Mouse (Mus musculus): ENCODE results near the gene Klk10. TPM values are rescaled to one million over a fixed set of nuclear protein-coding genes. Genes with fewer than 3 reads are reported as not detected.

Klk10 gene
- total RNA-seq (2023) = not detected

GRCm38 (mm10) chr7:43780746-43781145 lies at the start of gene Klk10:
Gene Klk10 (plus strand): TSS chr7:43781035.

GRCm38 (mm10) chr7:43768597-43768996 lies 12.2 kb upstream of the Klk10 start, which contains the start of gene Klk12:
Gene Klk12 (plus strand): TSS chr7:43768897.

DNA sequence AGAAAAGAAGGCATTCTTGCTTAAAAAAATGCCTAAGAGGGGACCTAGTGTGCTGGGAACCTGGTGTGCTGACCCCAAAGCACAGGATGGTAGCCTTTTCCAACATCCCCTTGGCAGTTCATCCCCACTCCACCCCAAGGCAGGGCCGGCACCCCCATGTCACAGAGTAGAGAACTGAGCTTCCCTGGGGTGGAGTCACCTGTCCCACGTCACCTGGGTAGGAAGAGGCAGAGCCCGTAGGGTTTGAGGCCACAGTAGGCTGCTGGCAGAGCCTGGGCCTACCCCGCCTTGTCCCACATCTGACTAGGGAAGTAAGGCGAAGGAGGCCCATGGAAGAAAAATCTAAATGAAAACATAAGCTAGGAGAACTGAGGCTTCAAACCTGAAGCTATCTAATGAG lies 6.5 kb upstream of the Klk10 start, which contains the start of gene Klk11:
Klk11 (plus strand) TSS at position 241 of the 400 bp plus-strand sequence.

DNA sequence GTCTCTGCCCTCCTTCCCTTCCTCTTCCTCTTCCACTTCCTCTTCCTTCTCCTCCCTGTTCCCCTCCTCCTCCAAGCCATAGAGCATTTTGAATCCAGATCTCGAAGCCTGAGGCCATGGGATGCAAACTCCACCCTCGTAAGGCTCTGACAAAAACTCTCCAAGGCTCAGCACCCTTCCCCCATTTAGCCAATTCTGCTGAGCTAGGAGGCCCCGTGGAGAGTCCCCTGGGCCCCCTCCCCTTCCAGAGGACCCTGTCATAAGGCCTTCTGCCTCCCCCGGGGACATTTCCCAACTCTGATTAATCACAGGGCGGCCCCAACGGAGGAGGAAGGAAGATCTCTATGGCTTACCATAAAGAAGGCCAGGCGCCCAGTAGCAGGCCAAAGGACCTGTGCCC lies 10.8 kb downstream of the Klk10 start, which contains the start of gene Klk9:
Klk9 (plus strand) TSS at position 301 of the 400 bp plus-strand sequence.

DNA sequence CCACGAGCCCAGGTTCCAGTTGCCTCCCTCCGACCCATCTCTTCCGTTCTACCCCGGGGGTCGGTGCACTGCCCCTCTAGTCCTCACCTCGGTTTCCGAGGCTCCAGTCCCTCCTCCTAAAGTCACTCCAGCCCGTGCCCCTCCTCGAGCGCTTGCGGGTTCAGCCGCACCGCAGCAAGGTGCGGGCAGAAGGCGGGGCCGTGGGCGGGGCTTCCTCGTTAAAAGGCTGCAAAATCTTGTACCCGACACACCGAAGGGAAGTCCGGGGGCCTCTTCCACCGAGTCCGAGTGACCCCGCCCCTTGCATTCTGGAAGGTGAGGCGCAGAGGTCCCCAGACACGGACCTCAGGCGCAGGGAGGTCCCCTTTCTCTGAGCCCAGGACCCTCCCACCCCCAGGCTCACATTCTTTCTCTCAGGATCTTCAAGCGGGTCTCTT lies 16.5 kb downstream of the Klk10 start, which contains the start of gene Klk8:
Klk8 (plus strand) TSS at position 245 of the 437 bp plus-strand sequence.

DNA sequence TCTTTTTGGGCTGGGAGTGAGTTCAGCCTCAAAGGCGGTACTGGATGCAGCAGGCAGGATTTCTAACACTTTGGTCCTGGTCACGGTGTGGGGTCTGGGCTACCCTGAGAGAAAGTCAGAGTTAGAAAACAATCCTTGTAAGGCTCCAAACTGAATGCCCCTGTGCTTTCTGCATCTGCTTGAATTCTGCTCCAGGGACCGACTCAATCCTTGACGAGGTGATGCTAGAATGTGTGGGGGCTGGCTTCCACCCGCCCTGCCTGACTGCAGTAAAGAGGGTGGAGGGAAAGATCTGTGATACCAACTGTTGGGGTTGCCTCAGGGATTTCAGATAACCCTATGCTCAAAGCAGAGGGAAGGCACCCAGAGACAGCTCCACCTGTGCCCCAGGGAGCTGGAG lies 30.2 kb downstream of the Klk10 start, which contains the start of gene Klk7:
Klk7 (plus strand) TSS at position 301 of the 400 bp plus-strand sequence.

GRCm38 (mm10) chr7:43824199-43824598 lies 43.4 kb downstream of the Klk10 start, which contains the start of gene Klk6:
Gene Klk6 (plus strand): TSS chr7:43824499.

Other genes with a start within 250 kb of the Klk10 start
- gene Cd33, start 236.6 kb upstream of the Klk10 start, total RNA-seq (2023) = 1.7 TPM
- gene Zfp658, start 218.8 kb upstream of the Klk10 start, total RNA-seq (2023) = 4.1 TPM
- 12.8 TPM for gene Zfp719, start 201.4 kb upstream of the Klk10 start, total RNA-seq (2023)
- not detected for gene Zfp819, start 173.9 kb upstream of the Klk10 start, total RNA-seq (2023)
- gene Ceacam18, start 146.3 kb upstream of the Klk10 start, total RNA-seq (2023) = not detected
- 4.0 TPM for gene Siglece, start 120.9 kb upstream of the Klk10 start, total RNA-seq (2023)
- 6.6 TPM for gene Ctu1, start 109.0 kb upstream of the Klk10 start, total RNA-seq (2023)
- gene Klk14, start 90.6 kb upstream of the Klk10 start, total RNA-seq (2023) = not detected
- not detected for gene Klk13, start 68.5 kb upstream of the Klk10 start, total RNA-seq (2023)
- not detected for gene Klk12, start 12.1 kb upstream of the Klk10 start, total RNA-seq (2023)
- gene Klk11, start 6.4 kb upstream of the Klk10 start, total RNA-seq (2023) = not detected
- not detected for gene Klk9, start 10.9 kb downstream of the Klk10 start, total RNA-seq (2023)
- gene Klk8, start 16.5 kb downstream of the Klk10 start, total RNA-seq (2023) = 92.4 TPM
- not detected for gene Klk7, start 30.3 kb downstream of the Klk10 start, total RNA-seq (2023)
- not detected for gene Klk6, start 43.5 kb downstream of the Klk10 start, total RNA-seq (2023)
- gene Klk5, start 60.9 kb downstream of the Klk10 start, total RNA-seq (2023) = not detected
- not detected for gene Klk4, start 100.1 kb downstream of the Klk10 start, total RNA-seq (2023)
- not detected for gene Klk15, start 152.7 kb downstream of the Klk10 start, total RNA-seq (2023)
- gene Klk1b8, start 169.6 kb downstream of the Klk10 start, total RNA-seq (2023) = not detected
- gene Klk1b1, start 185.7 kb downstream of the Klk10 start, total RNA-seq (2023) = not detected
- not detected for gene Klk1b9, start 195.0 kb downstream of the Klk10 start, total RNA-seq (2023)
- gene Klk1b11, start 214.8 kb downstream of the Klk10 start, total RNA-seq (2023) = not detected
- not detected for gene Klk1b26, start 231.1 kb downstream of the Klk10 start, total RNA-seq (2023)

Measured in CD4-positive naive resting alpha-beta T cell, adult 76 days (primary cell).